Mouse (Mus musculus) bone marrow macrophage, adult 2 months (primary cell): ENCODE data around the gene Haus2. TPM values are rescaled to one million over a fixed set of nuclear protein-coding genes. Genes with fewer than 3 reads are reported as not detected.
A peak's percentile ranks its signal among the peaks of the same experiment; 100 is the strongest.

Source experiments
- H3K27ac ChIP-seq: 2 replicates; pipeline ENCODE4 v1.5.1; 2012; ENCODE audit warnings: low read depth, low read length; ENCODE audit not compliant: insufficient read depth
- H3K4me1 ChIP-seq: 2 replicates; pipeline ENCODE4 v1.6.1; 2012; ENCODE audit warnings: low read length; ENCODE audit not compliant: control insufficient read depth, insufficient read depth
- H3K4me3 ChIP-seq: 2 replicates; pipeline ENCODE4 v1.5.1; 2012; ENCODE audit warnings: mild to moderate bottlenecking, low read length, moderate library complexity; ENCODE audit not compliant: insufficient read depth
- CTCF ChIP-seq: IDR thresholded peaks from 2 replicates; pipeline ENCODE4 v1.5.1; 2012; ENCODE audit warnings: low read depth, mild to moderate bottlenecking, low read length, moderate library complexity
- POLR2A ChIP-seq: IDR thresholded peaks from 2 replicates; pipeline ENCODE4 v1.6.1; 2012; ENCODE audit warnings: mild to moderate bottlenecking, low read depth, low read length, borderline replicate concordance
- polyA plus RNA-seq: library from polyadenylated mRNA; stranded (reverse); fragments of >200 nt; gene quantifications from 2 replicates; pipeline ENCODE4 v1.2.4, GENCODE M21; 2012; ENCODE audit not compliant: missing spikeins, insufficient read depth, insufficient read length

Gene Haus2
- polyA plus RNA-seq, 1 experiment: 10.3 TPM

DNA sequence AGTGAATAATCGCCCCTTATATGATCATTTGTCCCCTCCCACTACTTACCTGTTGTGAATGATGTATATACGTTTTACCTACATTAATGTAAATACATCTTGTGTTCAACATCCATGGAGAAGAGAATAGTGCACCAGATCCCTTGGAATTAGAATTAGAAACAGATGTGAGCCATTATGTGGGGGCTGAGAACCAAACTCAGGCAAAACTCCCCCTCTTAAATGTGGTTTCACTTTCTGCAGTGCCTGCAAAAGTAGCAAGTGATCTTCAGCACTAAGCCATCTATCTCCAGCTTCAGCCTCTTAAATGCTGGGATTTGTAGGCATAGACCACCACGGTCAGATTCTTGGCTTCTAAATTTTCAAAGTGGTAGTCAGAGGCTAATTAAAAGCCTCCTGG, 34.1 kb upstream of the Haus2 start:
- Histone ChIP-seq H3K4me1 (peaks cover 57% of the 10 kb centered on the region), H3K27ac (no peak overlapping the region), H3K4me3 (no peak overlapping the region)
- TF ChIP-seq CTCF (no peak), POLR2A (no peak)

DNA sequence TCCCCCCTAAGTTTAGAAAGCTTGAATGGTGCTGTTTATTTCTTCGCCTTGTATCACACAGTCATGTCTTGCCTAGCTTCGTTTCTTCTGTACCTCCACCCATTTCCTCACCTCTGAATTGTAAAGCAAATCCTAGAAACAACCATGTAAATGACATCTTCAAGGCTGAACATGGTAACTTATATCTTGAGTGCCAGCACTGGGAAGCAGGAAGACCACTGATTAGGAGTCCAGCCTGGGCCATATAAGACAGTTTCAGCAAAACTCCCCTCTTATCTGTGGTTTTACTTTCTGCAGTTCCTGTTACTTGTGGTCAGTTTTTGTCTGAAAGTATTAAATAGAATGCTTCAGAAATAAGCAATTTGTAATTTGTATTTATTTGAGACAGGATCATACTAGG, 33.2 kb upstream of the Haus2 start:
- Histone ChIP-seq H3K4me1 (peaks cover 54% of the 10 kb centered on the region), H3K4me3 (no peak overlapping the region)

DNA sequence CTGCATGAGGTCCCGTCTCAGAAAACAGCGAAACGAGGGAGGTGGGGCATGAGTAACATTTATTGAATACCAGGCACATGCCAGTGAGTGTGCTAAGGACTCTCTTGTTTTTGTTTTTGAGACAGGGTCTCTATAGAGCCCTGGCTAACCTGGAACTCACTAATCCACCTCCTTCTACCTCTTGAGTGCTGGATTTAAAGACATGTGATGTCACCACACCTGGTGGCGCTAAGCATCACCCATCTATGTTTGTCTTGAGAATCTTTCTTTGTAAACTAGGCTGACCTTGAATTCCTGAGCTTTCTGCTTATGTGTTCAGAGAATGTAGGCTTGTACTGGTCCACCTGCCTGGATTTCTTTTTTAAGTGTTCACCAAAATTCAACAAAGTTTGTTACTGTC, 31.4 kb upstream of the Haus2 start:
- TF ChIP-seq CTCF (no peak), POLR2A (no peak)

More for the DNA sequence above, 33.2 kb upstream of the Haus2 start:
- peak overlapping the region; percentile 5; the same call in 1 of the 2 replicates for H3K27ac ChIP-seq
- TF ChIP-seq POLR2A (no peak), CTCF (no peak)

DNA sequence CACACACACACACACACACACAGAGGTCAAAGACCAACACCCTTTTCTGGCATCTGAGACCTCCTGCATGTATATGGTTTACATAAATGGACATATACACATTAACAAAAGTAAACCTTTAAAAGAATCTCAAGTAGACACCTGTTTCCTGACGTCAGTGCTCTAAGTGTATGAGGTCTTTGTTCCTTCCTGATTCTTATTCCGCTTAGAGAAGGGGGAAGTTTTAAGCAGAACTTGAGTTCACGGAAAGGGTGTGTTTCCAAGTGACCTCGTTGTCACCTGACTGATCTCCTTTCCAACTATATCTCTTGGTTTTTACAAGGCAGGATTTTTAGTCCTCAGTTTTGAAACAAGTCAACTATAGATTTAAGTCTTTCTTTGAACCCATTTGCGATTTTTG, 30.9 kb upstream of the Haus2 start:
- Histone ChIP-seq H3K4me3 (no peak overlapping the region), H3K4me1 (peaks cover 37% of the 10 kb centered on the region), H3K27ac (peak overlapping the region; percentile 46)
- TF ChIP-seq POLR2A (no peak), CTCF (no peak)

More for the DNA sequence above, 31.4 kb upstream of the Haus2 start:
- peaks cover 40% of the 10 kb centered on the region for H3K4me1 ChIP-seq
- H3K4me3 ChIP-seq: no peak overlapping the region
- H3K27ac ChIP-seq: peak overlapping the region; percentile 38

DNA sequence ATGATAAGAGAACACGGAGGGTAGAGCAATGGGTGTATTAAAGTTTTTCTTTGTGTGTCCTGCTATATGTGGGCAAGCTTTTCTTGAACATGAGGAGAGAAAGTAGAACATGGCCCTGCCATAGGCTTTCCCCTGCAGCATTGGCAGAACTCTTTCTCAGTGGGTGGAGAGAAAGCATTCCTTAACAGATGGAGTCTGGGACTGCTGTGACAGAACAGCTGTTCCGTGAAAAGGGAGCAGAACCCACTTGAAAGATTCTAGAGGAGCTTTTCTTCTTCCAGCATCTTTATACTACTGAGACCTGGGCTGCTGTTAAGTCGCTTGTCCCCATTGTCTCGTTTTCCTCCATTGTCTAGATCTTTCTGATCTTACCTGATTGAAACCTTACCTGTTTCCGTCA, 19.4 kb upstream of the Haus2 start:
- no peak overlapping the region for H3K4me3 ChIP-seq
- H3K27ac ChIP-seq: no peak overlapping the region
- H3K4me1 ChIP-seq: peaks cover 4% of the 10 kb centered on the region
- no peak for TF ChIP-seq CTCF
- TF ChIP-seq POLR2A: no peak

DNA sequence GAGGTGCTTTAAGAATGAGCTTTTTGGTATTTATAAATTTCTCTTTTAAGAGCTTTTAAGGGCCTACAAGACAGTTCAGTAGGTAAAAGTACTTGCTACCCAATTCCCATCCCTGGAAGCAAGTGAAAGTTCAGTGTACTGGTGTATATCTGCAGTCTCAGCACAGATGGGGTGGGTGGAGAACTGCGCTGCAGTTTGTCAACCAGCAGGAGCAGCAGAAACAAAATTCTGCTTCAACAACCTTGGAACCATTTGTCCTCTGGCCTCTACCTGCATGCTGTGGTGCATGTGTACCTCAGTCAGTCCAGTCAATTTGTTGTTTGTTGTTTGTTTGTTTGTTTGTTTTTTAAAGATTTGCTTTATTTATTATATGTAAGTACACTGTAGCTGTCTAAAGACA, 17.0 kb upstream of the Haus2 start:
- Histone ChIP-seq H3K27ac (no peak overlapping the region), H3K4me3 (no peak overlapping the region), H3K4me1 (peaks cover 4% of the 10 kb centered on the region)
- TF ChIP-seq CTCF (no peak), POLR2A (no peak)

DNA sequence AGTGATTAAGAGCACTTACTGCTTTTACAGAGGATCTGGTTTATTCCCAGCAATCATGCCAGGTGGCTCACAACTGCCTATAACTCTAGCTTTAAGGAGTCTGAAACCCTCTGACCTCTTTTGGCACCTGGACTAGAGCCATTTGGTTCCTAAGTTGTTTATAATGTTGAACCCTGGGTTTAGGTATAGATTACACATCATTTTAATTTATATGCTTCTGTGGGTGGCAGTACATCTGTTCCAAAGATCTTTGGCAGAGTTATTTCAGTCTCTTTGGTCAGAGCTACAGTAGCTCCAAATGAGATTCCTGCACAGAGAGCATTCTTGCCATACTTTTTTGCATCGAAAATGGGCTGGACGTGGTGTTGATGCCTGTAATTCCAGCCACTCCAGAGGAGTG, 11.4 kb upstream of the Haus2 start:
- no peak for TF ChIP-seq CTCF
- Histone ChIP-seq H3K4me1 (peaks cover 10% of the 10 kb centered on the region), H3K4me3 (no peak overlapping the region), H3K27ac (no peak overlapping the region)

DNA sequence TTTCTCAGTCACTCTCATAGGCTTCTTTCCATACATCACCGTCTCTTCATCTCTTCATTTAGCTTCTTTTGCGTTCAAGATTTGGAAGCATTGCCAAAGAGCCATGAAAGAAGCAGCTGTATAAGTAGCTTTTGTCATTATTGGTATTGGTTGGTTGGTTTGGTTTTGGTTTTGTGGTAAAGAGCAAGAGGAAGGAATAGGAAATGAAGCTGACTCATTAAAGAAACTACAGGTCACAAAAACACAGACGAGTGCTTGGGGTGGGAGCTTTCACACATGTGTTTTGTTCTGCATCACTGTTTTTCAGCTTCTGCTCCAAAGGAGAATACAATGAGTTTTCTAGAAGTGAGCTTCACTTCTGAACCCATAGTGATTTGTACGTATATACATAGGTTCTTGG, 9.7 kb upstream of the Haus2 start:
- TF ChIP-seq POLR2A (no peak), CTCF (no peak)
- Histone ChIP-seq H3K27ac (no peak overlapping the region), H3K4me3 (no peak overlapping the region)

DNA sequence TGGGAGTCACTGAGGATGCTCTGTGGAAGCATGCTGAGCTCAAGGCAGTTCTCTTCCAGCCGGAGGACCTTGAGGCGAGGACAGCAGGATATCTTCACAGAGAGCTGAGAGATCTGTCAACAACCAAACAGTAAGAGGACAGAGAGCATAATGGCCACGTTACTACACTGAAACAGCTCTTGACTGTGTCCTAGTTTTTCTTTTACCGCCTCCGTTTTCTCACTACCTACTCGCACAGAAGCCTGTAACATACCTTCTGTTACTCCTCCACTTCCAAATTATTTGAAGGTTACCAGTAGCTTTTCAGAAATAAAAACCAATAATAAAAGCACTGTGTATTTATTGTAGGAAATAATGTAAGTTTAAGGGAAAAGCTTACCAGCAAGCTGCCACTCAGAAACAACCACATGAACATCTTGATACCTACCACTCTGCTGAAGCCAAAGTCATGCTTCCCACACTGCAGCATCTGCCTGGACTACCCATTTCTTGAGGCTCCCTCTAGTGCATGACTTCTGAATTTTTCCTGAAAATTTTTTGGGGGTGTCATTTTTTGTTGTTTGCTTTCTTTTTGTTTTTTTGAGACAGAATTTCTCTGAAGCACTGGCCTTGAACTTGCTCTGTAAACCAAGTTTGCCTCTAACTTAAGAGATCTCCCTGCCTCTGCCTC, 3.0 kb upstream of the Haus2 start:
- peaks cover 8% of the 10 kb centered on the region for H3K4me1 ChIP-seq
- H3K4me3 ChIP-seq: no peak overlapping the region
- TF ChIP-seq CTCF (no peak), POLR2A (no peak)
- H3K27ac ChIP-seq: no peak overlapping the region

More for the DNA sequence above, 9.7 kb upstream of the Haus2 start:
- peaks cover 10% of the 10 kb centered on the region for H3K4me1 ChIP-seq

DNA sequence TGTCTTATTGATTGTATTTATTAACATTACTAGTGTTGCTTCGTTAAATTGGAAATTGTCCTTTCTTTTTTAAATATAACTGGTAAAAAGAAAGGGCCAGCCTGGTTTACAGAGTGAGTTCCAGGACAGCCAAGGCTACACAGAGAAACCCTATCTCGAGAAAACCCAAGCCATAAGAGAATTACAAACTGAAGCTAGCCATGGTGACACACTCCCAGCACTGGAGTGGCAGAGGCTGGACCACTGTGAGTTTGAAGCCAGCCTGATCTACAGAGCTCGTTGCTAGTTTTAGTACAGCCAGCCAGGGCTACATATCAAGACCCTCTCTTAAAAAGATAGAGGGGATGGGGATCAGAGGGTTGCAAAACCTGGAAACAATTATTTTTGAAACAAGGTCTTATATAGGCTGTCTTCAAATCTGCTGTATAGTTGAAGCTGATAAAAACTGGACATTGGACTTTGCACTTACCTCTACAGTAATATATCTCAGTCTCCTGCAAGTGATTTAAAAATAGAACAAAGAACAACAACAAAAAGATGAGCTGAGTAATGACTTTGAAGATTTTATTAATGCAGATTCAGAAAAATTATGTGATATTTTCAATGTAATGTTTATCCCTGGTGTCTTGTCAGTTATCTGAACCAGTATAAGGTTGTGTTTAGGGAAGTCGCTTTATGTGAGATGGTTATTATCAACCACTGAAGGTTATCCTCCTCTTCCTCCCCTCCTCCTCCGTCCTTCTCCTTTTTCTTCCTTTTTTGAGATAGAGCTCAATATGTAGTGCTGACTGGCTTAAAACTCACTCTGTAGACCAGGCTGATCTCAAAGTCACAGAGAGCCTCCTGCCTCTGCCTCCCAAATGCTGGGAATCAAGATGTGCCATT, 7.3 kb downstream of the Haus2 start:
- Histone ChIP-seq H3K4me3 (no peak overlapping the region), H3K4me1 (no peaks in the 10 kb centered on the region), H3K27ac (no peak overlapping the region)
- TF ChIP-seq CTCF: no peak
- TF ChIP-seq POLR2A: no peak
